Mouse (Mus musculus): ENCODE data around the gene Tle2. TPM values are rescaled to one million over a fixed set of nuclear protein-coding genes. Genes with fewer than 3 reads are reported as not detected.

The Tle2 gene
- 23.6 and 29.3 TPM in 2 replicates for polyA plus RNA-seq (2015; fragmentation: Nextera tagmentation; extraction: Ambion mirVana)

- ATAC-seq (replicated peaks; ENCODE audit: insufficient number of reproducible peaks, insufficient read depth, low FRiP score, low read depth): no peak
- peak within 1 kb of the TSS; percentile 86 for H3K4me2 ChIP-seq
- peaks cover 3% of the 10 kb centered on the region; the same call in 1 of the 2 replicates for H3K27me3 ChIP-seq
- WGBS: 22% methylated on average over 10 of the region's 10 CpGs
- H3K4me1 ChIP-seq (replicated peaks): peaks cover 49% of the 10 kb centered on the region
- peak within 1 kb of the TSS; percentile 53 for H3K27ac ChIP-seq
- H3K9ac ChIP-seq: peak within 1 kb of the TSS; percentile 76
- peak within 1 kb of the TSS; percentile 74 for H3K4me3 ChIP-seq
- H3K9me3 ChIP-seq (replicated peaks): no peaks in the 10 kb centered on the region
- H3K36me3 ChIP-seq: no peaks in the 10 kb centered on the region
Observed at GRCm38 (mm10) chr10:81574081-81575056, at the start of gene Tle2. Tle2 (plus strand) TSS chr10:81574561.

- Histone ChIP-seq H3K27me3 (no peaks in the 10 kb centered on the region), H3K36me3 (peaks cover 12% of the 10 kb centered on the region; the same call in 1 of the 2 replicates), H3K9me3 (replicated peaks) (no peaks in the 10 kb centered on the region), H3K9ac (no peak overlapping the region), H3K4me2 (no peak overlapping the region), H3K27ac (no peak overlapping the region; the same call in 1 of the 2 replicates), H3K4me1 (replicated peaks) (peaks cover 15% of the 10 kb centered on the region), H3K4me3 (no peak overlapping the region)
- WGBS: 45% methylated on average over 12 of the region's 13 CpGs
- no peak for ATAC-seq (replicated peaks; ENCODE audit: insufficient number of reproducible peaks, insufficient read depth, low FRiP score, low read depth)
Observed at GRCm38 (mm10) chr10:81525017-81525694, 49.2 kb upstream of the Tle2 start.

- no peak overlapping the region for H3K27ac ChIP-seq
- H3K9me3 ChIP-seq (replicated peaks): no peaks in the 10 kb centered on the region
- WGBS: 15% methylated on average over 14 of the region's 14 CpGs
- H3K27me3 ChIP-seq: no peaks in the 10 kb centered on the region
- H3K4me3 ChIP-seq: no peak overlapping the region
- H3K9ac ChIP-seq: no peak overlapping the region
- ATAC-seq (replicated peaks; ENCODE audit: insufficient number of reproducible peaks, insufficient read depth, low FRiP score, low read depth): no peak; the same call in 1 of the 2 replicates
- peaks cover 15% of the 10 kb centered on the region for H3K4me1 ChIP-seq (replicated peaks)
- H3K36me3 ChIP-seq: peaks cover 26% of the 10 kb centered on the region
- H3K4me2 ChIP-seq: no peak overlapping the region
Observed at GRCm38 (mm10) chr10:81526779-81527178, 47.6 kb upstream of the Tle2 start.

GRCm38 (mm10) chr10:81534826-81535225 lies 39.5 kb upstream of the Tle2 start:
- WGBS: 70% methylated on average over 16 of the region's 16 CpGs
- H3K36me3 ChIP-seq: peaks cover 21% of the 10 kb centered on the region

GRCm38 (mm10) chr10:81536734-81537133 lies 37.6 kb upstream of the Tle2 start:
- ATAC-seq (replicated peaks; ENCODE audit: insufficient number of reproducible peaks, insufficient read depth, low FRiP score, low read depth): no peak
- no peaks in the 10 kb centered on the region for H3K27me3 ChIP-seq
- no peak overlapping the region for H3K27ac ChIP-seq
- peaks cover 4% of the 10 kb centered on the region for H3K36me3 ChIP-seq
- WGBS: 74% methylated on average over 6 of the region's 6 CpGs
- H3K9ac ChIP-seq: no peak overlapping the region
- no peak overlapping the region for H3K4me2 ChIP-seq
- H3K4me3 ChIP-seq: no peak overlapping the region
- no peaks in the 10 kb centered on the region for H3K9me3 ChIP-seq (replicated peaks)
- H3K4me1 ChIP-seq (replicated peaks): peaks cover 15% of the 10 kb centered on the region

More at GRCm38 (mm10) chr10:81534826-81535225, 39.5 kb upstream of the Tle2 start:
- Histone ChIP-seq H3K27ac (no peak overlapping the region), H3K4me1 (replicated peaks) (peaks cover 9% of the 10 kb centered on the region), H3K9ac (no peak overlapping the region), H3K4me3 (no peak overlapping the region), H3K4me2 (no peak overlapping the region), H3K9me3 (replicated peaks) (no peaks in the 10 kb centered on the region), H3K27me3 (no peaks in the 10 kb centered on the region)
- no peak for ATAC-seq (replicated peaks; ENCODE audit: insufficient number of reproducible peaks, insufficient read depth, low FRiP score, low read depth)

GRCm38 (mm10) chr10:81537429-81537828 lies 36.9 kb upstream of the Tle2 start:
- WGBS: 84% methylated on average over 2 of the region's 2 CpGs
- H3K27me3 ChIP-seq: no peaks in the 10 kb centered on the region

GRCm38 (mm10) chr10:81538321-81539048 lies 35.9 kb upstream of the Tle2 start:
- Histone ChIP-seq H3K4me2 (no peak overlapping the region), H3K4me1 (replicated peaks) (peaks cover 30% of the 10 kb centered on the region), H3K4me3 (no peak overlapping the region), H3K9me3 (replicated peaks) (no peaks in the 10 kb centered on the region), H3K27ac (no peak overlapping the region), H3K9ac (no peak overlapping the region), H3K36me3 (no peaks in the 10 kb centered on the region), H3K27me3 (no peaks in the 10 kb centered on the region)
- no peak for ATAC-seq (replicated peaks; ENCODE audit: insufficient number of reproducible peaks, insufficient read depth, low FRiP score, low read depth)
- 67% methylated on average over 3 of the region's 3 CpGs for WGBS

More at GRCm38 (mm10) chr10:81537429-81537828, 36.9 kb upstream of the Tle2 start:
- Histone ChIP-seq H3K9ac (no peak overlapping the region), H3K4me2 (no peak overlapping the region), H3K9me3 (replicated peaks) (no peaks in the 10 kb centered on the region), H3K4me1 (replicated peaks) (peaks cover 22% of the 10 kb centered on the region), H3K36me3 (peaks cover 3% of the 10 kb centered on the region; the same call in 1 of the 2 replicates), H3K27ac (no peak overlapping the region), H3K4me3 (no peak overlapping the region)
- no peak for ATAC-seq (replicated peaks; ENCODE audit: insufficient number of reproducible peaks, insufficient read depth, low FRiP score, low read depth)

GRCm38 (mm10) chr10:81541363-81541762 lies 33.0 kb upstream of the Tle2 start:
- 72% methylated on average over 5 of the region's 5 CpGs for WGBS

GRCm38 (mm10) chr10:81541803-81542202 lies 32.6 kb upstream of the Tle2 start:
- Histone ChIP-seq H3K27ac (peak overlapping the region; percentile 32; the same call in 1 of the 2 replicates), H3K4me1 (replicated peaks) (peaks cover 36% of the 10 kb centered on the region), H3K9ac (peak overlapping the region; percentile 1; the same call in 1 of the 2 replicates), H3K4me2 (peak overlapping the region; percentile 23), H3K27me3 (no peaks in the 10 kb centered on the region), H3K36me3 (no peaks in the 10 kb centered on the region), H3K9me3 (replicated peaks) (no peaks in the 10 kb centered on the region), H3K4me3 (no peak overlapping the region)
- ATAC-seq (replicated peaks; ENCODE audit: insufficient number of reproducible peaks, insufficient read depth, low FRiP score, low read depth): no peak
- 43% methylated on average over 10 of the region's 10 CpGs for WGBS

More at GRCm38 (mm10) chr10:81541363-81541762, 33.0 kb upstream of the Tle2 start:
- Histone ChIP-seq H3K4me3 (no peak overlapping the region), H3K36me3 (no peaks in the 10 kb centered on the region), H3K9me3 (replicated peaks) (no peaks in the 10 kb centered on the region), H3K4me1 (replicated peaks) (peaks cover 36% of the 10 kb centered on the region), H3K9ac (0 out of 2 replicates have a peak overlapping the region, but pooled peaks have one; percentile 1), H3K27me3 (no peaks in the 10 kb centered on the region), H3K4me2 (0 out of 2 replicates have a peak overlapping the region, but pooled peaks have one; percentile 23), H3K27ac (peak overlapping the region; percentile 32; the same call in 1 of the 2 replicates)
- ATAC-seq (replicated peaks; ENCODE audit: insufficient number of reproducible peaks, insufficient read depth, low FRiP score, low read depth): no peak

- 74% methylated on average over 7 of the region's 7 CpGs for WGBS
- Histone ChIP-seq H3K9me3 (replicated peaks) (no peaks in the 10 kb centered on the region), H3K27ac (no peak overlapping the region), H3K9ac (peak overlapping the region; percentile 88), H3K27me3 (no peaks in the 10 kb centered on the region), H3K36me3 (no peaks in the 10 kb centered on the region), H3K4me3 (peak overlapping the region; percentile 78; the same call in 1 of the 2 replicates), H3K4me1 (replicated peaks) (peaks cover 36% of the 10 kb centered on the region), H3K4me2 (peak overlapping the region; percentile 80)
- ATAC-seq (replicated peaks; ENCODE audit: insufficient number of reproducible peaks, insufficient read depth, low FRiP score, low read depth): no peak
Observed at GRCm38 (mm10) chr10:81542727-81543460, 31.5 kb upstream of the Tle2 start.
